Mouse (Mus musculus) bone marrow, adult 2 months (tissue): Measurements from ENCODE around the gene Bckdhb. TPM values are rescaled to one million over a fixed set of nuclear protein-coding genes. Genes with fewer than 3 reads are reported as not detected.

Source experiments
- H3K27ac ChIP-seq: fragments of 200-500 bp; 2 replicates; pipeline ENCODE4 v1.5.1; 2012; ENCODE audit warnings: low read depth, mild to moderate bottlenecking, control low read depth, inconsistent platforms, low read length; ENCODE audit not compliant: control insufficient read depth, poor library complexity, insufficient read depth
- H3K4me1 ChIP-seq: fragments of 200-500 bp; 2 replicates; pipeline ENCODE4 v1.6.1; 2011; ENCODE audit warnings: low read length; ENCODE audit not compliant: control insufficient read depth, insufficient read depth
- H3K4me3 ChIP-seq: fragments of 200-500 bp; replicated peaks from 2 replicates; pipeline ENCODE3; 2011; ENCODE audit warnings: mild to moderate bottlenecking, low read depth, low read length, control low read depth; ENCODE audit not compliant: control insufficient read depth
- CTCF ChIP-seq: fragments of 200-500 bp; IDR thresholded peaks from 2 replicates; pipeline ENCODE4 v1.5.1; 2011; ENCODE audit warnings: low read length, control low read depth; ENCODE audit not compliant: control insufficient read depth, insufficient read depth
- POLR2A ChIP-seq: fragments of 200-500 bp; IDR thresholded peaks from 2 replicates; pipeline ENCODE4 v1.6.1; 2011; ENCODE audit warnings: low read depth, mild to moderate bottlenecking, control low read depth, low read length, borderline replicate concordance; ENCODE audit not compliant: control insufficient read depth
- whole genome bisulfite sequencing: fragments of 180-500 bp; shearing (Covaris S2); methylation state at CpG from one replicate; pipeline ENCODE4 v1.1.7; 2018; 5-methylcytosine and 5-hydroxymethylcytosine counted together
- polyA plus RNA-seq: library from polyadenylated mRNA; stranded (reverse); fragments of >200 nt; gene quantifications from 2 replicates; pipeline ENCODE4 v1.2.4, GENCODE M21; 2011; ENCODE audit warnings: low replicate concordance; ENCODE audit not compliant: missing spikeins, insufficient read depth, insufficient read length

Bckdhb gene
- polyA plus RNA-seq, 1 experiment: 47.4 TPM

DNA sequence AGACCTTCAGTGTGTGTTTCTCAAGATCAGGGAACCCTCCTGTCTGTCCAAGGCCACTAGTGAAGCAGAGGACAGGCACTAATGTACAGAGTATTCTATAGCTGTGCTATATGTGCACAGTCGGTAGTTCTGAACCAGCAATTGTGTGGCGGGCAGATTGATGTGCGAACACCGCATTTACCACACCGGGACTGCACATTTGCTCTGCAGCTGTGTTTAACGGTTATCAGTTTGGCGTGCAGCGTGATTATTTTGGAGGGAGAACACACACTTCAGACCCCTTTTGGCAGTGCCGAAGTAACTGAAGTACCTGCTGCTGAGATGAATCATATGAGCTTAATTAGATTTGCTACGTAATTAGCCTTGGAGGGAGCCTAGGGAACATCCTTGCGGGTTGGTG, 185.7 kb downstream of the Bckdhb start:
- no peak overlapping the region for H3K4me3 ChIP-seq
- 86% methylated on average over 11 of the region's 11 CpGs for WGBS
- no peaks in the 10 kb centered on the region for H3K4me1 ChIP-seq
- no peak overlapping the region for H3K27ac ChIP-seq
- no peak for TF ChIP-seq CTCF
- no peak for TF ChIP-seq POLR2A

DNA sequence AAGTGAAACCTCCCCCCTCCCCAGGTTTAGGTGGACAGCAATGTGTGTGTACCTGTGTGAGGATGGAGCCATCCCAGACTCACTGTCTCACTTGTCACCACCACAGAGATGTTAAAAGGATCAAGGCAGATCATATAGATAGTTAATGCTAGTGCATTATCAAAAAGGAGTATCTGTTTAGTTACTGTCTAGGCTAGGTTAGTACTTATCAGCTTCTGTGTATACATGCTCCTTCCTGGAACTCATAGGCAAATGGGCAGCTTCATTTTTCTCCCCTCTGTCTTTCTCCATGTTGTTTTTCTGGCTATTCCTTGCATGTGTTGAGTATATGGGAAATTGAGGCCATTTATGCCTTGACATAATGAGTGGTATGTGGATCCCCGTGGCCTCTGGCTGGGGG, 187.4 kb downstream of the Bckdhb start:
- WGBS: 10% methylated on average over 1 of the region's 1 CpGs
- Histone ChIP-seq H3K4me3 (no peak overlapping the region), H3K4me1 (no peaks in the 10 kb centered on the region), H3K27ac (no peak overlapping the region)
- TF ChIP-seq POLR2A (no peak), CTCF (no peak)

DNA sequence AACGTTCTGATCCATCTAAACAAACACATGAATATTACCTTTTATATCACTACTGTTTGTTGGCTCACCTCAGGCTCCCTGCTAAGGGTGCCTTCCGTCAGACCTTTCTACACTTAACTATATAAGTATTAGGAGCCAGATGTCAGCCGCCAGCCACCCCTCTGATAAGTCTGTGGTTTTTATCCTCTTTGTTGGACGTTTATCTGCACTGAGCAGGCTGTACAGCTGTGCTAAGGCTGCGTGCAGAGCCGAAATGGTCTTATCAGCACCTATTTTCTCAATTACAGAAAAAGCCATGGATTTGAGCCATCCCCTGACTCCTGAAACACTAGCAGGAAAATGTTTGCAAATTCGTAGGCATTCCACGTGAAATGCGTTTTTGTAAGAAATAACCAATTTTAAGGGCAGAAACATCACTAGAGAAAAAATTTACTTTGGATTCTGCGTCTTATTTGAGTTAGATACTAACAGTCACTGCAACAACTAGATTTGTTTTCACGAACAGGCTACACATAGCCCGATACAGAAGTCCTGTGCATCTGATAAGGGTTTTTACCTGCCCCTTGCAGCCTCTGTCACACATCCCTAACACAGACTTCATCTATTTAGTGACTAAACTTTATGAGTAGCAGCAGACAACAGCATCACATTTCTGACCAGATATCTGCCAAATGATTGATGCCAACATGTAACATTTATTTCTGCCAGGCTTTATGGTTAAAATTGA, 188.1 kb downstream of the Bckdhb start:
- H3K4me3 ChIP-seq: no peak overlapping the region
- H3K27ac ChIP-seq: no peak overlapping the region
- TF ChIP-seq POLR2A: no peak
- no peak for TF ChIP-seq CTCF
- WGBS: 32% methylated on average over 12 of the region's 12 CpGs
- H3K4me1 ChIP-seq: no peaks in the 10 kb centered on the region

DNA sequence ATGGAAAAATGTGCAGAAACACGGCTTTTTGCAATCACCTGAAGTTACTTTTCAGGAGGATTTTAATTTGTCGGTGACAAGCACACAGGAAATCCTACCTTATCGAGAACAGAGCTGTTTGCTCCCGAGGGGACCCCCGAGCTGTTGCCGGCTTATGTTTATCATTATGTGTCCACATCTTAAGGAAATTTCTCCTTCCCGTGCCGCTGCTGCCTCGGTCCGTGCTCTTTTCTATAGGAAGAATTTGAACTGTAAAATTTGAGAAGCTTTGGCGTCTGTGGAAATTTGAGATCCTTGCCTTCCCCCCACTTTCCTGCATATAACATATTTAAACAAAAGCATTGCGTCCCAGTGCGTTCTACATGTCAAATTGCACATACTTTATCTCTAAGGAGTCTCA, 189.3 kb downstream of the Bckdhb start:
- Histone ChIP-seq H3K27ac (no peak overlapping the region), H3K4me1 (no peaks in the 10 kb centered on the region), H3K4me3 (no peak overlapping the region)
- TF ChIP-seq POLR2A: no peak
- WGBS: 92% methylated on average over 13 of the region's 13 CpGs

DNA sequence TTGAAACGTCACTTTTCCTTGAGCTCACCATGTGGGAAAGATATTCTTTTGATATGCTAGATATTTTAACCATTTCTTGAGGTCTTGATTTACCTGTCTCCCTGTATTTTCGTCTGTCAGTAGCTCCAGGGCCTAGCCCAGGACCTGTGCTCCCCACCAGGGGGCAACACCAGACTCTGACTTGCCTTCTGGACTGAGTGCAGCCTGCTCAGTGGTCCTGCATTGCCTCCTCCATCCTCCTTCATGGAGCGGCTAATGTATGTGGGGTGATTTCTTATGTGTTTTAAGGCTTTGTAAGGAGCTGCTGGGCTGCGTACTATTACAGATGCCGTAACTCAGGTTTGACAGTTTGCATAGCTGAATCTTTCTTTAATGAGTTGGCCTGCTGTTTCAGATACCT, 192.4 kb downstream of the Bckdhb start:
- Histone ChIP-seq H3K4me1 (no peaks in the 10 kb centered on the region), H3K4me3 (no peak overlapping the region), H3K27ac (no peak overlapping the region)
- TF ChIP-seq CTCF (peak; percentile 9; the same call in 1 of the 2 replicates), POLR2A (no peak)
- 88% methylated on average over 5 of the region's 5 CpGs for WGBS

DNA sequence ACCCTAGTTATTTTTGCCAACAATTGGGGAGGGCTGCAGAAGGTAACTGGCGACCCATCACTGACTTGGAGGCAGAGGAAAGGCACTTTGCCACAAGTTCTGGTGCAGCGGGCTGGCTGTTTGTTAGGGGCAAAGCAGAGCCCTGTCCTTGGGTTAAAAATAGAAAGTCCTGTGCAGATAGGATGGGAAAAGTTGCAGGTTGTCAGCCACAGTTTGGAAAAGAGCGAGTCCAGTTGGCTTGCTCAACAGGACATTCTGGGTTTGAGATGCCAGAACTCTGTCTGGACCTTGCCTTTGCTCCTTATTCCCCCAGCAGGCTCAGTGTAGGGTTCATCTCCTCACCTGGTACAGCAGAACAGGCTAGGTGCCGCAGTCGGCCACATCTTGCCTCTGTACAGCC, 200.1 kb downstream of the Bckdhb start:
- no peaks in the 10 kb centered on the region for H3K4me1 ChIP-seq
- TF ChIP-seq POLR2A (no peak), CTCF (no peak)
- no peak overlapping the region for H3K4me3 ChIP-seq
- WGBS: 77% methylated on average over 5 of the region's 5 CpGs
- H3K27ac ChIP-seq: no peak overlapping the region

DNA sequence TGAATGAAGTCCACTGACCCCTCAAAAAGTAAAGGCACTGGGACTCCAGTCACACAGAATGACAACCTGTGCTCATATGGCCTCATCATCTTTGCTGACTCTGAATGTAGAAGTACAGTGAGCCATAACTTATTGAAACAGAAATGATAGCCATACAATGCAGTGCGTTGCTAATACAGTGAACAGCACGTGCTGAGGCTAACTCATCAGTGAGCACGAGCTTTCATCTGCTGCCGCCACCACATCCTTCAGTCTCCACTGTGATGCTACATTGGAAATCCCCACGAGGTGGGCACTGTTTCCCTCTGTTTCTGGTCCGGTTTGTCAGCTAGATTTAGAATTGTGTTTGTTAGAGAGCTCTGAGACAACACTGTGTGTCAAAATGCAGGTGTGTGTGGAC, 205.4 kb downstream of the Bckdhb start:
- 84% methylated on average over 6 of the region's 6 CpGs for WGBS
- Histone ChIP-seq H3K4me3 (no peak overlapping the region), H3K4me1 (no peaks in the 10 kb centered on the region), H3K27ac (no peak overlapping the region)
- TF ChIP-seq CTCF (no peak), POLR2A (no peak)

DNA sequence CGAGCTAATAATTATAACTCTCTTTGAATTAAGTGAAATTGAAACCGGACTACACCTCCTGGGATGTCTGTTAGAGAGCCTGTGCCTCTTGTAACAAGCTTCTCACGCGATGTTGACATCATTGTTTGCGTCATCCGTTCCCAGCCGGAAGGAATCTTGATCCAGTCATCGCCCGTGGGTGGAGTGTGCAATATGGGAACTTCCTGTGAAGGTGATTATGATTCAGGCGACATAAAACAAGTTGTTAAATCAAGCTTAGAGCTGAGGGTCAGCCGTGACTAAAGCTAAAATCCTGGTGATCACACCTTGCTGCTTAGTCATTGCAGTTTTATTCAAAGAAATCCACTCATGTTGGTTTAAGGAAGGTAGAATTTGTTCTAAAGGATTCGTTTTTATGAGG, 210.1 kb downstream of the Bckdhb start:
- TF ChIP-seq CTCF (no peak), POLR2A (no peak)
- Histone ChIP-seq H3K4me3 (no peak overlapping the region), H3K27ac (no peak overlapping the region), H3K4me1 (no peaks in the 10 kb centered on the region)
- WGBS: 70% methylated on average over 12 of the region's 12 CpGs

DNA sequence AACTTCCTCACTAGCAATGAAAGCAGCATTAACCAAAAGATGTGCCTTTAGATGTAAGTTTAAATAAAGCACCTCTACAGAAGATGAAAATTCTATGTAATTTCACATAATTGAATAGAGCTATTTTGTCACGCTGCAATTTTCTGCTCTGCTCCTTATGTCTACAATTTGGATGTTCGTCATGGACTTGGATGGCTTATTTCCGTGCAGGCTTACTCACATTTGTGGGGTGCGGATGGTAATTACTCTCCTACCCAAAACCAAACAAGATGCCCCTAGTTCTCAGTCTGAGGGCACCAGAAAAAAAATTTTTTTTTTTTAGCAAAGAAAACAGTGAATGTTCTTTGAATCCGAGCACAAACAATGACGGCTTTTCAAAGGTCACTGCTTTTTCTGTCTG, 212.2 kb downstream of the Bckdhb start:
- Histone ChIP-seq H3K4me3 (no peak overlapping the region), H3K4me1 (no peaks in the 10 kb centered on the region), H3K27ac (no peak overlapping the region)
- TF ChIP-seq POLR2A (no peak), CTCF (no peak)
- WGBS: 92% methylated on average over 6 of the region's 6 CpGs
